Mouse (Mus musculus): ENCODE measurements around the gene Fam221b.

DNA sequence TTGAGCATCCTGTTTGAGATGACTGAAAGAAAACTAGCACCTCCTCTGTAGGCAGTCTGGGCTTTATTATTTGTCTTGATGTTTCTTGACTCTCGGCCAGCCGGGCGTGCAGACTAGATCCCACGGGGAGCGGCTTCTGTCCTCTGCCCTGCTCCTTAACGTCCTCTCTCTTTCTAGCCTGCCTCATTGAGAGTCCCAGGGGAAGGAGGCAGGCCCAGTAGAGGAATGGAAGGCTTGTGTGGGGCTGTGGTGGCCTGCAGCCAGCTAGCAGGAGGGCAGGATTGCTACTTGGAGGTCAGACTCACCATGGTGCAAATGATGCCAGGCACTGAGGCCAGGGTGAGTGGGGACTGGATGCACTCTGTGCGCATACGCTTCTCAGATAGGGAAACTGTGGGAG lies 34.9 kb upstream of the Fam221b start:
- no peak for TF ChIP-seq CTCF (IDR thresholded peaks at IDR 0.05; ENCODE audit: insufficient read depth, low read length)
- no peak for TF ChIP-seq POLR2A (IDR thresholded peaks at IDR 0.05; ENCODE audit: borderline replicate concordance, extremely low read depth, low read depth, low read length)

Data from lung, adult 2 months (tissue).